Mouse (Mus musculus) urinary bladder, adult 18-20 months (tissue): ENCODE data around the gene Mras.

Source experiments
- DNase-seq, 2 experiments: peaks; one replicate each; pipeline ENCODE4 v3.0.0; 2022; ENCODE audit warnings: low spot score in 2 of 2, mixed read lengths in 2 of 2

Mras gene

GRCm38 (mm10) chr9:99440941-99441340 is 3.8 kb upstream of the Mras start:
- DNase-seq, result no peak

- DNase-seq, result no peak
These were observed 1.9 kb upstream of the Mras start for GRCm38 (mm10) chr9:99439064-99439463.

- no peak for DNase-seq
These were observed 792 bp upstream of the Mras start for GRCm38 (mm10) chr9:99437781-99438565.

GRCm38 (mm10) chr9:99436182-99437030 is 775 bp downstream of the Mras start:
- DNase-seq, result peak; percentile 81 to 89

GRCm38 (mm10) chr9:99435619-99436181 is 1.5 kb downstream of the Mras start:
- DNase-seq, result peak in 1 of 2 experiments; percentile 35

GRCm38 (mm10) chr9:99434892-99435618 is 2.1 kb downstream of the Mras start:
- DNase-seq, result no peak

- peak in 1 of 2 experiments; percentile 48 for DNase-seq
These were observed 4.7 kb downstream of the Mras start for GRCm38 (mm10) chr9:99432478-99432877.

- DNase-seq, result no peak
These were observed 5.2 kb downstream of the Mras start for GRCm38 (mm10) chr9:99431963-99432362.

- DNase-seq, result no peak
These were observed 5.8 kb downstream of the Mras start for GRCm38 (mm10) chr9:99431346-99431745.

- no peak for DNase-seq
These were observed 6.4 kb downstream of the Mras start for GRCm38 (mm10) chr9:99430806-99431205.

GRCm38 (mm10) chr9:99429845-99430244 is 7.3 kb downstream of the Mras start:
- DNase-seq, result no peak

- no peak for DNase-seq
These were observed 8.4 kb downstream of the Mras start for GRCm38 (mm10) chr9:99428601-99429331.

GRCm38 (mm10) chr9:99425262-99425661 is 11.9 kb downstream of the Mras start:
- no peak for DNase-seq

- DNase-seq, result no peak
These were observed 12.7 kb downstream of the Mras start for GRCm38 (mm10) chr9:99424574-99424863.

- no peak for DNase-seq
These were observed 13.2 kb downstream of the Mras start for GRCm38 (mm10) chr9:99423692-99424573.

- DNase-seq, result no peak
These were observed 15.3 kb downstream of the Mras start for GRCm38 (mm10) chr9:99421914-99422313.

- DNase-seq, result no peak
These were observed 17.1 kb downstream of the Mras start for GRCm38 (mm10) chr9:99419951-99420701.

GRCm38 (mm10) chr9:99418377-99418776 is 18.8 kb downstream of the Mras start:
- no peak for DNase-seq

- DNase-seq, result no peak
These were observed 19.8 kb downstream of the Mras start for GRCm38 (mm10) chr9:99417288-99417846.
